Mouse (Mus musculus): ENCODE data around the gene Faf1. TPM values are rescaled to one million over a fixed set of nuclear protein-coding genes. Genes with fewer than 3 reads are reported as not detected.
A peak's percentile ranks its signal among the peaks of the same experiment; 100 is the strongest.

The Faf1 gene
- total and polyA plus RNA-seq, 3 experiments: 34.9 to 52.8 (median 38.2) TPM

GRCm38 (mm10) chr4:109657021-109657850 is 19.2 kb upstream of the Faf1 start:
- dilution Hi-C loops (cut with MboI; ENCODE audit: extremely low pct_ligation_motif_present, extremely low pct_unique_long_range_greater_than_20kb, low sequenced_read_pairs) (no loop called here), in situ Hi-C loops (cut with MboI; ENCODE audit: low pct_ligation_motif_present, low pct_unique_long_range_greater_than_20kb, low sequenced_read_pairs) (no loop called here)
- DNase-seq (ENCODE audit: extremely low read depth): no peak
- peak overlapping the region in 2 of 3 experiments; percentile 51 to 70 for H3K4me3 ChIP-seq (replicated peaks in 1 of 3; ENCODE audit: low read depth in 2 of 3, low read length in 2 of 3, poor library complexity in 1 of 3)
- H3K79me2 ChIP-seq (replicated peaks; ENCODE audit: control insufficient read depth, extremely low read depth, insufficient read depth, poor library complexity, severe bottlenecking): no peaks in the 10 kb centered on the region
- peak overlapping the region; percentile 73 for H3K4me2 ChIP-seq (ENCODE audit: insufficient read depth, low read depth, poor library complexity, severe bottlenecking)
- TF ChIP-seq MAX (IDR thresholded peaks at IDR 0.05; ENCODE audit: low read length) (0 out of 2 replicates have a peak, but pooled peaks have one; percentile 10), ZMIZ1 (IDR thresholded peaks at IDR 0.05; ENCODE audit: low read depth, low read length) (no peak), SIN3A (IDR thresholded peaks at IDR 0.05; ENCODE audit: low read length) (0 out of 2 replicates have a peak, but pooled peaks have one; percentile 37), TCF12 (IDR thresholded peaks at IDR 0.05; ENCODE audit: low read depth, low read length) (peak; percentile 14; the same call in 1 of the 2 replicates), POLR2A (IDR thresholded peaks at IDR 0.05; ENCODE audit: low read depth, low read length) (no peak), TBP (conservative IDR thresholded peaks at IDR 0.05; ENCODE audit: low read depth, low read length) (no peak), BHLHE40 (IDR thresholded peaks at IDR 0.05; ENCODE audit: low read depth, low read length) (peak; percentile 24; the same call in 1 of the 2 replicates), ELF1 (IDR thresholded peaks at IDR 0.05; ENCODE audit: low read depth, low read length) (0 out of 2 replicates have a peak, but pooled peaks have one; percentile 21), UBTF (IDR thresholded peaks at IDR 0.05; ENCODE audit: low read depth, low read length) (peak; percentile 79)
- no peaks in the 10 kb centered on the region; a peak in 1 of 4 replicates for H3K4me1 ChIP-seq (ENCODE audit: control insufficient read depth in 1 of 2, insufficient read depth in 2 of 2)
- H3K9me3 ChIP-seq (replicated peaks; ENCODE audit: low read length): no peaks in the 10 kb centered on the region
- peaks cover 0 to 3% of the 10 kb centered on the region in 2 experiments for H3K36me3 ChIP-seq (replicated peaks in 1 of 2; ENCODE audit: control insufficient read depth in 1 of 2, insufficient read depth in 1 of 2, low read length in 1 of 2)
- peak overlapping the region; percentile 43 for H3K9ac ChIP-seq (ENCODE audit: insufficient read depth, low read depth)
- H3K27me3 ChIP-seq (replicated peaks): no peaks in the 10 kb centered on the region
- no peak overlapping the region for H3K27ac ChIP-seq (ENCODE audit: insufficient read depth, low read depth)

DNA sequence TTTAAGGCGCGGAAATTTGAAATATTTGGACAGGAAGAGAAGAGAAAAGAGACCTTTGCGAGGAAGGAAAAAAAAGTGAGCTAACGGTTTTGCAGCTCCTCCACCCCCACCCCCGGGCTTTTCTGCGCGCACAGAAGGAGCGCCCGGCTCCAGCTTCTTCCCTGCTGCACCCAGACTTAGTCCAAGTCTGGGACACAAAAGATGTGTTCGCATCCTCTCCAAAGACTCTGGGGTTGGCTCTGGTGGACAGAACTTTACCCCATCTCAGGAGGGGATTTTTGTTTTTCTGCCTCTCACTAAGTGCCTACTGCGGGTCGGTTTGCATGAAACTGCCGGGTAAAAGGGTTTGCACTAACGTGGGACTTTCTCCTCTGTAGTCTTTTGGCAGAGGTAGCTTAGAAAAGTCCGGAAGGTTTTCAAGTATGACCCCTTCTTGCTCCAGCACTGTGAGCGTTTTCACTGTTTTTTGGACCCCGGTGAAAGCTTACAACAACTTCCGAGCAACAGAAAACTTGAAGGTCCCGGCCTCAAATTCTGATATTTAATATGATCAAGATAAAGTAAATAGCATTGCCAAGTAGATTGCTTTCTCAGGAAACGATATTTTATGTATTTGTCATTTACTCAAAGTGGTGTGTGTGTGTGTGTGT is 18.4 kb upstream of the Faf1 start:
- Histone ChIP-seq H3K4me3 (replicated peaks in 1 of 3; ENCODE audit: low read depth in 2 of 3, low read length in 2 of 3, poor library complexity in 1 of 3) (peak overlapping the region in 2 of 3 experiments; percentile 17 to 70), H3K4me2 (ENCODE audit: insufficient read depth, low read depth, poor library complexity, severe bottlenecking) (peak overlapping the region; percentile 73), H3K27me3 (replicated peaks) (no peaks in the 10 kb centered on the region), H3K9ac (ENCODE audit: insufficient read depth, low read depth) (peak overlapping the region; percentile 43; the same call in 1 of the 2 replicates), H3K27ac (ENCODE audit: insufficient read depth, low read depth) (no peak overlapping the region), H3K4me1 (ENCODE audit: control insufficient read depth in 1 of 2, insufficient read depth in 2 of 2) (no peaks in the 10 kb centered on the region; a peak in 1 of 4 replicates), H3K79me2 (replicated peaks; ENCODE audit: control insufficient read depth, extremely low read depth, insufficient read depth, poor library complexity, severe bottlenecking) (no peaks in the 10 kb centered on the region), H3K9me3 (replicated peaks; ENCODE audit: low read length) (no peaks in the 10 kb centered on the region), H3K36me3 (replicated peaks in 1 of 2; ENCODE audit: control insufficient read depth in 1 of 2, insufficient read depth in 1 of 2, low read length in 1 of 2) (peaks cover 0 to 3% of the 10 kb centered on the region in 2 experiments)
- 0 out of 2 replicates have a peak, but pooled peaks have one; percentile 23 for TF ChIP-seq E2F4 (IDR thresholded peaks at IDR 0.05; ENCODE audit: insufficient replicate concordance, low read depth, low read length)
- TF ChIP-seq ZNF384 (IDR thresholded peaks at IDR 0.05; ENCODE audit: low read depth, low read length): peak; percentile 56; the same call in 1 of the 2 replicates
- no peak for TF ChIP-seq USF2 (conservative IDR thresholded peaks at IDR 0.05; ENCODE audit: low read depth, low read length)
- in situ Hi-C loops (cut with MboI; ENCODE audit: low pct_ligation_motif_present, low pct_unique_long_range_greater_than_20kb, low sequenced_read_pairs) (no loop called here), dilution Hi-C loops (cut with MboI; ENCODE audit: extremely low pct_ligation_motif_present, extremely low pct_unique_long_range_greater_than_20kb, low sequenced_read_pairs) (no loop called here)
- DNase-seq (ENCODE audit: extremely low read depth): no peak
